Mouse (Mus musculus): ENCODE measurements around the gene Cntn2. TPM values are rescaled to one million over a fixed set of nuclear protein-coding genes. Genes with fewer than 3 reads are reported as not detected.

Cntn2 gene
- 12.4 and 15.5 TPM in 2 replicates for polyA plus RNA-seq (2021; fragmentation: Nextera tagmentation)
- long read RNA-seq, experiment 1, full-length matches to known transcripts, result 1 of 30 reads
- long read RNA-seq, experiment 1, partial matches to known transcripts, result 7 of 30 reads
- long read RNA-seq, experiment 1, other reads (novel, unspliced or antisense), result 22 of 30 reads
- long read RNA-seq, experiment 2, full-length matches to known transcripts, result 26 of 93 reads
- long read RNA-seq, experiment 2, partial matches to known transcripts, result 28 of 93 reads
- long read RNA-seq, experiment 2, other reads (novel, unspliced or antisense), result 39 of 93 reads

GRCm38 (mm10) chr1:132542762-132543306 is at the start of gene Cntn2:
Gene Cntn2 (minus strand): TSS chr1:132543256.

GRCm38 (mm10) chr1:132506058-132506457 is 37.0 kb downstream of the Cntn2 start, which contains the start of gene Tmem81:
Gene Tmem81 (plus strand): TSS chr1:132506230.

GRCm38 (mm10) chr1:132476928-132477691 is 65.9 kb downstream of the Cntn2 start, which contains the start of gene Rbbp5:
Gene Rbbp5 (plus strand): TSS chr1:132477365.

Other genes with a start within 250 kb of the Cntn2 start
- 2.4 and 4.1 TPM in 2 replicates for gene Klhdc8a, start 244.6 kb downstream of the Cntn2 start, polyA plus RNA-seq (2021; fragmentation: Nextera tagmentation)
- 0.78 and 0.79 TPM in 2 replicates for gene Nuak2, start 227.1 kb downstream of the Cntn2 start, polyA plus RNA-seq (2021; fragmentation: Nextera tagmentation)
- 42.8 and 46.5 TPM in 2 replicates for gene Tmcc2, start 152.0 kb downstream of the Cntn2 start, polyA plus RNA-seq (2021; fragmentation: Nextera tagmentation)
- gene Dstyk, start 125.7 kb downstream of the Cntn2 start, polyA plus RNA-seq (2021; fragmentation: Nextera tagmentation), result 5.1 and 6.7 TPM in 2 replicates
- 22.0 and 25.2 TPM in 2 replicates for gene Rbbp5, start 65.9 kb downstream of the Cntn2 start, polyA plus RNA-seq (2021; fragmentation: Nextera tagmentation)
- gene Tmem81, start 37.0 kb downstream of the Cntn2 start, polyA plus RNA-seq (2021; fragmentation: Nextera tagmentation), result 1.2 and 1.8 TPM in 2 replicates
- 25.1 and 25.5 TPM in 2 replicates for gene Nfasc, start 198.5 kb upstream of the Cntn2 start, polyA plus RNA-seq (2021; fragmentation: Nextera tagmentation)

All from layer of hippocampus, adult 6 months (tissue).